Mouse (Mus musculus): ENCODE data around the gene Fgf2. TPM values are rescaled to one million over a fixed set of nuclear protein-coding genes. Genes with fewer than 3 reads are reported as not detected.

The Fgf2 gene
- total RNA-seq, 4 experiments from 2014 or later = 9.0 to 14.2 (median 10.9) TPM

DNA sequence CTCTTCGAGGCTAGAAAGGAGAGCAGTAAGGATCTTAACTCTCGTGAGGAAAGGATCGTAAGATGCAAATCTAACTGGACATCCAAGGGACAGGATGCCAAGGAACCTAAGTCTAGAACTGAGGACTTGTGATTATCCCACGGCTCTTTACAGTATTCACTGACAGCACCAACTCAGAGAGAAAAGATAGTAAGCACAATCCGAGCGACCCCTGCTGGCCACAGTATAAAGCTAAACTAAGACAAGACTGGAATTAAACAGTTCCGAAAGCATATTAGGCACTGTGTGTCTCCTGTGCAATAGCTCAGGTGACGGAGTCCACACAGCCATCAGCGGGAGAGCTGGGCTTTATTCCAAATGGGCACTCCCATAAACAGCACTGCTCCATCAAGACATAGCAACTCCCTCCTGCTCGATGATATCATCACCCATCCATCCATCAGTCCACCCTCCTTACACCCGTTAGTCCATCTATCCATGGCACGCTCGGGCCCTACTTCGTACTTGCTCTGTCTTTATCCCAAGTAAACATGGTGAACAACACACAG lies 66.3 kb downstream of the Fgf2 start:
- peak; percentile 71 to 86 for DNase-seq (ENCODE audit: low spot score in 2 of 2)

DNA sequence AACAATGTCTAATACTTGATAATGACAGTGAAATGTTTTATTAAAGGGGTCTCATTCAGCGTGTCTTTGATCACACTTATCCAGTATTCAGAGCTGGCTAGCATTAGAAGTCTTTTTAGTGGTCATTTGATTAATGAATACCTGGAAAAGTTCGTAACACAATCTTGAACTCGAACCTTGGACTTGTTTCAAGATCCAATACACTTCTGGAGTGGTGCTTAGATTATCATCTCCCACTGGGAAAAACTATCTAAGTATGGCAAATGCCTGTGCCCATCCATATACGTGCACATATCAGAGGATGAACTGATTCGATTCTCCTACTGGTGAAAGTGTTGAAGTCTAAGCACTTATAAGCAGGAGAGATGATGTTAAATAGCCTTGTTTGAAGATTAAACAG lies 70.2 kb downstream of the Fgf2 start:
- DNase-seq (ENCODE audit: low spot score in 2 of 2) = no peak

DNA sequence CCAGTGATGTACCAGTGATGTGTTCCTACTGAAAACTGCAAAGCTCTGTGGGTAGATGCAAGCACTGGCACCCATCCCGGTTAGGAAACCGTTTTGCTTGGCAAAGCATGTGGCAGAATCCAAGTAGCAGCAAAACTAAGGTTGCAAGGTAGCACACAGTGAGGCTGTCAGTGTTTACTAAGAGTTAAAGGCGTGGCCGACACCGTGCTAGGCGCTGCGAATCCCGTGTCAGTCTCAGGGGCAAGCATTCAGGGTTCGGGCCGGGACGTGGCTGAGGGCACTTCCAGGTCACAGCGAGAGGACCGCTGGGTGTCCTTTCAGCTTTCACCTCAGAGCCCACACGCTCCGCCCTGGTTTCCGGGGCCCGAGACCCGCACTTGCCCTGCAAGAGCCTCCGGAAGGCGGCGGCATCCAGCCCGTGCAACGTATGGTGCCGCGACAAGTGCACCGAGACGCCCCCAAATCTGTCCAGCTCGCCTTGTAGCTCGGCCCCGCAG lies 70.9 kb downstream of the Fgf2 start:
- peak in 1 of 2 experiments; percentile 75 for DNase-seq (ENCODE audit: low spot score in 2 of 2)

- peak; percentile 95 to 96 for DNase-seq (ENCODE audit: low spot score in 2 of 2)
Observed at GRCm38 (mm10) chr3:37419458-37419991, 71.4 kb downstream of the Fgf2 start, which contains the start of gene Spata5. TSS of gene Spata5 (plus strand) at chr3:37419896.

GRCm38 (mm10) chr3:37420072-37420471 lies 71.9 kb downstream of the Fgf2 start, which contains the start of gene Nudt6:
TSS of gene Nudt6 (minus strand) at chr3:37420211.
- DNase-seq (ENCODE audit: low spot score in 2 of 2) = peak; percentile 84 to 88

DNA sequence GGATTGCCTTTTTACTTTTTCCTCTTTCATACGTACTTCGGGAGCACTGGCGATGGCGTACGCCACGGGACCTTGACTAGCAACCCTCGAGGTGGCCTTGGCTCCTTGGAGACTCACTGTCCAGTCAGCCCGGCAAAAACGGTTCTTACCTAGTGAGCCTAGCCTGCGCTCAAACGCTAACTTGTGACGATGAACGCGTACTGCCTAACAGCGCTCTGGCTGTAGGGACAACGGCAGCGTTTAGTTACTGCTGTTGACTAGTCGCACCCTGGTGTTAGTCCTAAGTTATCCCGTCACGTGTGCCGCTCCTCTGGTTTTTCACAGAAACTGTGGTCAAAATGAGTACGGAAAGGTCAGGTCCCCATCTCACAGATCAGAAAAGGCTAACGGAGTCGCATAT lies 72.5 kb downstream of the Fgf2 start:
- DNase-seq (ENCODE audit: low spot score in 2 of 2) = peak in 1 of 2 experiments; percentile 35

DNA sequence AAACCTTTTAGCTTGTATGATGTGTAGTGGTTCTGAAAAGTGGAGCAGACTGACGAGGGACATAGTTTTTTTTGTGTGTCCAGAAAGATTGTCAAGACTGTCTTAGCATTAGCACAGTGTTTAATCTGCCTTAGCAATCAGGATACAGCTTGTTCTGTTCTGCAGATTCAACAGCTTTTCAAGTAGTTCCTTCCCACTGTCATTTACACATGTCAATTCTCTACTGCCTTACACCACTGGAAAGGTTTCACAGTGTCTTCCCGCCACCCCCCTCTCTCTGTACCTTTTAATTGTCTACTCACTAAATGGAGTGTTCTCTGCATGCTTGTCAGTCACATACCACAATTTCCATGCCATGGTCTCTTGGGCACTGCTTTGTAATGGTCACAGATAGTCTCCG lies 73.0 kb downstream of the Fgf2 start:
- DNase-seq (ENCODE audit: low spot score in 2 of 2) = no peak

- no peak for DNase-seq (ENCODE audit: low spot score in 2 of 2)
Observed at GRCm38 (mm10) chr3:37426069-37426468, 77.9 kb downstream of the Fgf2 start.

DNA sequence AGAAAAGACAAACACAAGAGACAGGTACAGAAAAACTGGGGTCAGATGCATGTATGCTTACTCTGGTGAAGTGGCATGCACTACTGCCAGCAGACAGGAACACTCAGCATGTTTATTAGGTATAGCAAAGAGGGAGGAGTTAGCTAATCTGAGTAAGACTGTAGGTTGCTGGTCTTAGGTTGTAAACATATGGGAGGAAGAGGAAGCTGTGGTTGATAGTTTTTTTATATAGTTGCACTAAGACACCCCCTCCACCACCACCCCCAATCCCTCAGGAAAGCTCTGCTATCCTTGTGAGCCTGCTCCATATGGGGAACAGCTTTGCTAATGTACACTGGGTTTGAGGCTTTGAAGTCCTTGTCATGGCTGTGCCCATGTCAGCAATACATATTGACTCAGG lies 82.2 kb downstream of the Fgf2 start:
- no peak for DNase-seq (ENCODE audit: low spot score in 2 of 2)

GRCm38 (mm10) chr3:37439770-37440169 lies 91.6 kb downstream of the Fgf2 start:
- DNase-seq (ENCODE audit: low spot score in 2 of 2) = no peak

DNA sequence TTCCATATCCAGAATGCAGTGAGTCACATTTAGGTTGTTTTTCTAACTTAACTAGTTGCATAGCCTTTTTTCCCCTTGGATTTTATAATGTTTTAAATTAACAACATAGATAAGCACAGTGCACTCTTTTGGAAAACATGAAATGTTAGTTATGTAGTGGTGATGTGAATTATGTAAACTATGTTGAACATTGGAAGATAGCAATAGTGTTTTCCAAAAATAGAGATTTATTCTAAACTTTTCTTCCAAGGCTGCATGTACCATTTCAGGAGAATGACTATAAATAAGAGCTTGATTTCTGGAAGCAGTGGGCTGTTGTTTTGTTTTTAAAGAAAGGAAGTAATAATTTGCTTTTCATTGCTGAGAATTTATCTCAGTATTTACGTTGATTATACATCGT lies 95.3 kb downstream of the Fgf2 start:
- DNase-seq (ENCODE audit: low spot score in 2 of 2) = no peak

DNA sequence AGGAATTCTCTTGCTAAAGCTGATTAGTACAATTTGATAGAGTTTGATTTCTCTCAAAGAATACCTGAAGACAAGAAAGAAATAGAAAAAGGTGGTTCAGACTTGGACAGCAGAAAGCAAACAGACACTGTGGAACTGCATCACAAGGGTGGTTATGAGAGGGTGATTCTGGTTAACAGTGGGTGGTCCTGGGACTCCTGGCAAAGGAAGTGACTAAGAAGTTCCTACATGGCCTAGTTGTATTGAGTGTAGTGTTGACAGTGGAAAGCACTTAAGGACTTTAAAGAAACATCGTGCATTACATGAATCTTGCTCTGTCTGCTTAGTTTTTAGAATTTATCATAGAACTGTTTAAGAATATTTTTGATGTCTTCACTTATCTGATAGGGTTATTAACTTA lies 107.8 kb downstream of the Fgf2 start:
- no peak for DNase-seq (ENCODE audit: low spot score in 2 of 2)

Other genes starting within 250 kb of the Fgf2 start
- not detected for gene Il2, start 222.4 kb upstream of the Fgf2 start, total RNA-seq (2022)
- gene Il21, start 115.7 kb upstream of the Fgf2 start, total RNA-seq (2022) = under 1 TPM in 1 of 4 experiments, not detected in 3; 0.17 TPM
- gene Bbs12, start 35.8 kb upstream of the Fgf2 start, total RNA-seq (2022) = 1 to 10 TPM; 5.2 to 6.5 (median 6.3) TPM
- 10 to 100 TPM in 3 of 4 experiments, 1 to 10 TPM in 1; 8.8 to 17.9 (median 14.4) TPM for gene Cetn4, start 35.6 kb upstream of the Fgf2 start, total RNA-seq (2022)
- 10 to 100 TPM; 21.9 to 28.1 (median 24.4) TPM for gene Spata5, start 71.5 kb downstream of the Fgf2 start, total RNA-seq (2022)
- 1 to 10 TPM; 4.7 to 8.2 (median 5.4) TPM for gene Nudt6, start 71.9 kb downstream of the Fgf2 start, total RNA-seq (2022)

Data from layer of hippocampus, adult 8-10 months (tissue).